Mouse (Mus musculus) forebrain, embryonic 14.5 days (tissue): Measurements from ENCODE around the gene Polr3a. TPM values are rescaled to one million over a fixed set of nuclear protein-coding genes. Genes with fewer than 3 reads are reported as not detected.

Source experiments
- ATAC-seq: fragments of 200-750 bp; cut with Nextera tagmentation; 2 replicates; pipeline ENCODE4 v1.8.0; 2017; ENCODE audit warnings: mild to moderate bottlenecking, moderate library complexity
- DNase-seq: peaks from one replicate; pipeline ENCODE4 v3.0.0-alpha.2; 2015; ENCODE audit warnings: low spot score
- H3K27ac ChIP-seq: fragments of 300-500 bp; sonication (generic); 2 replicates; pipeline ENCODE4 v1.5.1; 2014; ENCODE audit warnings: low read depth, mild to moderate bottlenecking, control low read depth, low read length, moderate library complexity
- H3K27me3 ChIP-seq: fragments of 300-500 bp; sonication (generic); replicated peaks from 2 replicates; pipeline ENCODE4 v1.6.1; 2014; ENCODE audit warnings: low read length, control low read depth, mixed read lengths; ENCODE audit not compliant: control insufficient read depth, insufficient read depth
- H3K36me3 ChIP-seq: fragments of 300-500 bp; sonication (generic); 2 replicates; pipeline ENCODE4 v1.6.1; 2014; ENCODE audit warnings: low read length, control low read depth; ENCODE audit not compliant: control insufficient read depth, insufficient read depth
- H3K4me1 ChIP-seq: fragments of 300-500 bp; sonication (generic); 2 replicates; pipeline ENCODE4 v1.6.1; 2014; ENCODE audit warnings: antibody characterized with exemption, low read length, control low read depth; ENCODE audit not compliant: control insufficient read depth, insufficient read depth
- H3K4me2 ChIP-seq: fragments of 300-500 bp; sonication (generic); 2 replicates; pipeline ENCODE4 v1.6.1; 2014; ENCODE audit warnings: mild to moderate bottlenecking, control low read depth, low read length
- H3K4me3 ChIP-seq: fragments of 300-500 bp; sonication (generic); 2 replicates; pipeline ENCODE4 v1.5.1; 2014; ENCODE audit warnings: low read depth, low read length, control low read depth
- H3K9ac ChIP-seq: fragments of 300-500 bp; sonication (generic); 2 replicates; pipeline ENCODE4 v1.6.1; 2014; ENCODE audit warnings: mild to moderate bottlenecking, low read length, control low read depth, moderate library complexity
- H3K9me3 ChIP-seq: fragments of 300-500 bp; sonication (generic); replicated peaks from 2 replicates; pipeline ENCODE4 v1.6.1; 2016; ENCODE audit warnings: low read length, control low read depth, mixed read lengths; ENCODE audit not compliant: control insufficient read depth
- WGBS: fragments of 180-500 bp; shearing (Covaris S2); extraction: QIAGEN DNeasy Blood & Tissue Kit; methylation state at CpG from one replicate; pipeline ENCODE4 v1.1.7; 2014; 5-methylcytosine and 5-hydroxymethylcytosine counted together
- polyA plus RNA-seq: library from polyadenylated mRNA; unstranded; fragments of >200 nt; fragmentation: Nextera tagmentation; extraction: Ambion mirVana; gene quantifications from 2 replicates; pipeline ENCODE4 v1.2.1, GENCODE M21; 2014

The Polr3a gene
- polyA plus RNA-seq, 1 experiment from 2014 or later, result 14.7 TPM

DNA sequence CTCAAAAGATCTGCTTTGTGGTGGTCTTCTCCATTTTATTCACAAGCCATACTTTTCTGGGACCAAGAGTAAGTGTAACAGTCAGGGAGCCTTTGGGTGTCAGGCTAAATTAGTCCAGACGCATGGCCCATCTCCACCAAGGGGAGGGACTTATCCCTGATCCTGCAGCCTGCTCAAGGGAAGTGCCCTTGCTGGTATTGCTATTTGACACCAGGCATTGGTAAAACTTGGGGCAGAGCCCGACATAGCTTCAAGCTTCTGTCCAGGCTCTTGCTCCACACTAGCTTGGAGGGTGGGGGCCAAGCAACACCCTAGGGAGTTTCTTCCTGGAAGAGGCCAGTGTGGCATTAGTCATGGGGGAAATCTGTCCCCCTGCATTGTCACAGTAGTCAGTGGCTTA, 23.8 kb upstream of the Polr3a start:
- Histone ChIP-seq H3K4me3 (no peak overlapping the region), H3K4me2 (no peak overlapping the region), H3K27me3 (no peaks in the 10 kb centered on the region), H3K4me1 (peaks cover 17% of the 10 kb centered on the region), H3K9ac (no peak overlapping the region), H3K9me3 (0 out of 2 replicates have a peak, but pooled peaks cover 4% of the 10 kb centered on the region), H3K36me3 (no peaks in the 10 kb centered on the region), H3K27ac (no peak overlapping the region)
- DNase-seq (no peak), ATAC-seq (no peak)
- 98% methylated on average over 2 of the region's 2 CpGs for WGBS

GRCm38 (mm10) chr14:24510218-24510617, 23.4 kb upstream of the Polr3a start:
- no peak for ATAC-seq
- DNase-seq, result no peak
- WGBS, result 100% methylated on average over 1 of the region's 1 CpGs
- H3K4me3 ChIP-seq, result no peak overlapping the region
- H3K9me3 ChIP-seq, result 0 out of 2 replicates have a peak, but pooled peaks cover 4% of the 10 kb centered on the region
- peaks cover 17% of the 10 kb centered on the region for H3K4me1 ChIP-seq
- no peak overlapping the region for H3K27ac ChIP-seq
- no peak overlapping the region for H3K4me2 ChIP-seq
- no peaks in the 10 kb centered on the region for H3K27me3 ChIP-seq
- no peak overlapping the region for H3K9ac ChIP-seq
- H3K36me3 ChIP-seq, result no peaks in the 10 kb centered on the region

GRCm38 (mm10) chr14:24509557-24509956, 22.7 kb upstream of the Polr3a start:
- Histone ChIP-seq H3K27me3 (no peaks in the 10 kb centered on the region), H3K9ac (no peak overlapping the region), H3K9me3 (0 out of 2 replicates have a peak, but pooled peaks cover 4% of the 10 kb centered on the region), H3K27ac (no peak overlapping the region), H3K4me1 (peaks cover 17% of the 10 kb centered on the region), H3K36me3 (no peaks in the 10 kb centered on the region), H3K4me3 (no peak overlapping the region), H3K4me2 (no peak overlapping the region)
- ATAC-seq (no peak), DNase-seq (no peak)
- WGBS, result 58% methylated on average over 5 of the region's 5 CpGs

GRCm38 (mm10) chr14:24508070-24508773, 21.4 kb upstream of the Polr3a start:
- peaks cover 17% of the 10 kb centered on the region for H3K4me1 ChIP-seq
- H3K27me3 ChIP-seq, result no peaks in the 10 kb centered on the region
- H3K36me3 ChIP-seq, result no peaks in the 10 kb centered on the region
- H3K27ac ChIP-seq, result no peak overlapping the region
- ATAC-seq, result peak; percentile 56
- 0 out of 2 replicates have a peak, but pooled peaks cover 4% of the 10 kb centered on the region for H3K9me3 ChIP-seq
- 0 out of 2 replicates have a peak overlapping the region, but pooled peaks have one; percentile 6 for H3K9ac ChIP-seq
- peak overlapping the region; percentile 31 for H3K4me2 ChIP-seq
- WGBS, result 7% methylated on average over 18 of the region's 18 CpGs
- DNase-seq, result peak; percentile 45
- H3K4me3 ChIP-seq, result no peak overlapping the region

GRCm38 (mm10) chr14:24507452-24508069, 20.7 kb upstream of the Polr3a start:
- H3K9me3 ChIP-seq, result 0 out of 2 replicates have a peak, but pooled peaks cover 4% of the 10 kb centered on the region
- H3K27ac ChIP-seq, result no peak overlapping the region; the same call in 1 of the 2 replicates
- no peaks in the 10 kb centered on the region for H3K36me3 ChIP-seq
- no peak overlapping the region for H3K9ac ChIP-seq
- H3K27me3 ChIP-seq, result no peaks in the 10 kb centered on the region
- ATAC-seq (no peak), DNase-seq (no peak)
- 29% methylated on average over 14 of the region's 14 CpGs for WGBS
- H3K4me1 ChIP-seq, result peaks cover 17% of the 10 kb centered on the region
- no peak overlapping the region for H3K4me3 ChIP-seq
- H3K4me2 ChIP-seq, result no peak overlapping the region

DNA sequence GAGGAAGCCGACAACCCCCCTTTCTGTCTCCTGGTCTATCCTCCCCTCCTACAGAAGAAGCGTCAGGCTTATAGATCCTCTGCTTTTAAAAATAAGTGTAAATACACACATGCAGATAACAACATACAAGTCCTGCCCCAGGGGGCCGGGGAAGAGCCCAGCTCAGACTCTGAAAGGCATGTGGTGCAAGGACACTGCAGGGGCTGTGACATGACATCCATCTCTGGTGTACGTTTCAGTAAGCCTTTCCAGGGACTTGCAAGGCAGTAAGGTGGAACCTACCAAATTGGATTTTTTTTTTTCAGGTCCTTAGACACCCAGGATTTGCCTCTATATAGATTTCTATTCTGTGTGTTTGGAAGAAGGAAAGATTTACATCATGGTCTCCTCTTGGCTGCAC, 14.4 kb upstream of the Polr3a start:
- Histone ChIP-seq H3K36me3 (peaks cover 34% of the 10 kb centered on the region), H3K27me3 (no peaks in the 10 kb centered on the region), H3K9ac (peak overlapping the region; percentile 63), H3K4me2 (no peak overlapping the region), H3K9me3 (no peaks in the 10 kb centered on the region), H3K27ac (peak overlapping the region; percentile 94), H3K4me3 (no peak overlapping the region), H3K4me1 (peaks cover 13% of the 10 kb centered on the region)
- ATAC-seq (no peak), DNase-seq (no peak)
- 37% methylated on average over 4 of the region's 4 CpGs for WGBS

DNA sequence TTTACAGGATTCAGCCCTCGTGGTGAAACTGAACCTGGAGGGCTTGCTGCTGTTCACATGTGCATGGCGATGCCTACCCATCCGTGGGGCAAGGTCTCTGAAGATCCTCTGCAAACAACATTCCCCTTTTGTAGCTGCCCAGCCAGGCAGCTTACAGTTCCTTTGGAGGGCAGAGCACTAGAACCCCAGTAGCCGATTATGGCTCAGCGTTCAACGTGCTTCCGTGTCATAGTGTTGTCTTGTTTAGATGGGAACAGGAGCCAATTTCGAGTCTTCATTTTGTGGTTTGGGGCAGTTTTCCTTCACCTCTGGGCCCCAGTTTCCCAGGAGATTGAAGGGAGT, 14.0 kb upstream of the Polr3a start:
- peaks cover 38% of the 10 kb centered on the region for H3K36me3 ChIP-seq
- no peaks in the 10 kb centered on the region for H3K9me3 ChIP-seq
- H3K4me1 ChIP-seq, result peaks cover 13% of the 10 kb centered on the region
- 0 out of 2 replicates have a peak overlapping the region, but pooled peaks have one; percentile 10 for H3K4me2 ChIP-seq
- DNase-seq (no peak), ATAC-seq (no peak; the same call in 1 of the 2 replicates)
- no peak overlapping the region for H3K4me3 ChIP-seq
- H3K27me3 ChIP-seq, result no peaks in the 10 kb centered on the region
- 2% methylated on average over 8 of the region's 8 CpGs for WGBS
- H3K27ac ChIP-seq, result peak overlapping the region; percentile 94
- peak overlapping the region; percentile 63 for H3K9ac ChIP-seq

GRCm38 (mm10) chr14:24500091-24500844, 13.4 kb upstream of the Polr3a start:
- Histone ChIP-seq H3K36me3 (peaks cover 43% of the 10 kb centered on the region), H3K9ac (peak overlapping the region; percentile 63), H3K4me2 (0 out of 2 replicates have a peak overlapping the region, but pooled peaks have one; percentile 10), H3K27ac (peak overlapping the region; percentile 94), H3K4me1 (peaks cover 13% of the 10 kb centered on the region), H3K27me3 (no peaks in the 10 kb centered on the region), H3K4me3 (no peak overlapping the region), H3K9me3 (no peaks in the 10 kb centered on the region)
- ATAC-seq, result peak; percentile 75
- peak; percentile 96 for DNase-seq
- 12% methylated on average over 18 of the region's 18 CpGs for WGBS
